Mouse (Mus musculus): Measurements from ENCODE around the gene Gkn2. TPM values are rescaled to one million over a fixed set of nuclear protein-coding genes. Genes with fewer than 3 reads are reported as not detected.

Gene Gkn2
- total RNA-seq (2014; rRNA removed) (0.34 TPM in 1 of 2 replicates, not detected in the other), polyA plus RNA-seq (2012; rRNA removed) (not detected in 2 replicates)

DNA sequence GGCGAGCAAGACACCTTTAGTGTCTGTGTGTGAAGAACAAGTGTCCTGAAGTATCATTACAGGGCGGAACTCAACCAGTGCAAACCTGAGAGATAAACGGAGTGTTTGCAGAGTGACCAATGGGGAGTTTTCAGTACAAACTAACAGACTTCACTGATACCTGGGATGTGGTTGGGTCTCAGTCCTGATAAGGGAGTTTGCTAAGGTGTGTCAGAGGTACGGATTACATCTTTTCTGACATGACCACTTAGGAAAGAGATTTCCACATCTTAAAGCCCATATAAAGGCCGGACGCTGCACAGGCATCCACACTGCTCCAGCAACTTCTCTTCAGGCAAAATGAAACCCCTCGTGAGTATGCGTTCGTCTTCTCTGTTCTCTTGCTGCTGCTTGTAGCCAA lies at the start of gene Gkn2:
Gene Gkn2 (plus strand): TSS at position 301 of the 400 bp plus-strand sequence.
- WGBS, result 71% methylated on average over 9 of the region's 9 CpGs
- no peaks in the 10 kb centered on the region for H3K4me1 ChIP-seq (ENCODE audit: control insufficient read depth, insufficient read depth, low read length)
- no peak for TF ChIP-seq POLR2A (IDR thresholded peaks at IDR 0.05; ENCODE audit: extremely low read depth, insufficient read depth, low read length)
- no peak for TF ChIP-seq CTCF (IDR thresholded peaks at IDR 0.05; ENCODE audit: low read depth, low read length)
- no peak for DNase-seq (ENCODE audit: extremely low read depth, low read depth, low spot score)
- no peaks in the 10 kb centered on the region for H3K79me2 ChIP-seq (ENCODE audit: control insufficient read depth, insufficient read depth, low read length)
- no peak within 1 kb of the TSS for H3K27ac ChIP-seq (replicated peaks; ENCODE audit: insufficient read depth, low read depth, low read length)
- H3K9ac ChIP-seq (ENCODE audit: low read depth, low read length), result no peak within 1 kb of the TSS
- H3K36me3 ChIP-seq (ENCODE audit: control insufficient read depth, insufficient read depth, low read length), result no peaks in the 10 kb centered on the region
- no peaks in the 10 kb centered on the region for H3K27me3 ChIP-seq (ENCODE audit: control insufficient read depth, insufficient read depth, low read length)
- no peak within 1 kb of the TSS for H3K4me3 ChIP-seq (ENCODE audit: insufficient read depth, low read depth, low read length)

DNA sequence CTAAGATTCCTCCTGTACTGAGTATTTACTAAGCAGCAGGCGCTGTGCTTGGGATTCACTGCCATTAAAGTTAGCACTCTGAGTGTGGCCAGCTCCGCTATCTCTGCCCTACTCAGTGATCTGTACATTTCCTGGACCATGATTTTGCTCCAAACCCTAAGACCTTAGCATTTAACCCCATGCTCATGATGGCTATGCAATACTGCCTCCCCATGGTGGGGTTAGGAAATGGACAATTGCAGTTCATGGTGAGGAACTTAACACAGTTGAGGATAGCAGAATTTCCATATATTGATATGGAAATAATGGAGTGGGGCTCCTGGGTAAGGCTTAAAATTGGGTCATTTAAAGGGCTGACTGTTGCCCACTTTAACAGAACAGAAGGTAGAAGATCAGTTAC lies 49.8 kb upstream of the Gkn2 start:
- WGBS, result 78% methylated on average over 2 of the region's 2 CpGs
- H3K9ac ChIP-seq (ENCODE audit: low read depth, low read length), result no peak overlapping the region
- peak; percentile 43 for DNase-seq (ENCODE audit: extremely low read depth, low read depth, low spot score)
- H3K4me1 ChIP-seq (ENCODE audit: control insufficient read depth, insufficient read depth, low read length), result no peaks in the 10 kb centered on the region
- peak; percentile 59 for TF ChIP-seq CTCF (IDR thresholded peaks at IDR 0.05; ENCODE audit: low read depth, low read length)
- TF ChIP-seq POLR2A (IDR thresholded peaks at IDR 0.05; ENCODE audit: extremely low read depth, insufficient read depth, low read length), result no peak
- no peak overlapping the region for H3K27ac ChIP-seq (replicated peaks; ENCODE audit: insufficient read depth, low read depth, low read length)
- H3K4me3 ChIP-seq (ENCODE audit: insufficient read depth, low read depth, low read length), result no peak overlapping the region
- H3K27me3 ChIP-seq (ENCODE audit: control insufficient read depth, insufficient read depth, low read length), result no peaks in the 10 kb centered on the region
- H3K79me2 ChIP-seq (ENCODE audit: control insufficient read depth, insufficient read depth, low read length), result no peaks in the 10 kb centered on the region
- no peaks in the 10 kb centered on the region for H3K36me3 ChIP-seq (ENCODE audit: control insufficient read depth, insufficient read depth, low read length)

DNA sequence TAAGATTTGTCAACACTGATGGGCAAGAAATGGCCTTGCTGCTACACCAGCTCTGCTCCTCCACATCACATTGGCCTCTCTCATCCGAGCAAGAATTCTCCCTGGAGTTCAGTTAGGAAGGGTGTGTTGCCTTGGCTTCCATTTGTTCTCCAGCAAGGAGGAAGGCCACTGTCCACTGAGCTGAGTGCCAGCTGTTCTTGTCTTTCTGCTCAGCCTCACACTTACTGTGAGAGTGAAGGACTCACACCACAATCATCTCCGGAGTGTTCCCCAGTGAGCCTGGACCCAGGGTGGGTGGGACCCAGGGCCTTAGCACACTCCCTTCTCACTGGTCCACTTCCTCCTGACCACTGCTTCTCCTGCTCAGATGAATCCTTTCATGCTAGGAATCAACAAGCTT lies 46.2 kb upstream of the Gkn2 start:
- TF ChIP-seq POLR2A (IDR thresholded peaks at IDR 0.05; ENCODE audit: extremely low read depth, insufficient read depth, low read length) (no peak), CTCF (IDR thresholded peaks at IDR 0.05; ENCODE audit: low read depth, low read length) (no peak)
- Histone ChIP-seq H3K9ac (ENCODE audit: low read depth, low read length) (no peak overlapping the region), H3K27ac (replicated peaks; ENCODE audit: insufficient read depth, low read depth, low read length) (no peak overlapping the region), H3K36me3 (ENCODE audit: control insufficient read depth, insufficient read depth, low read length) (no peaks in the 10 kb centered on the region), H3K27me3 (ENCODE audit: control insufficient read depth, insufficient read depth, low read length) (no peaks in the 10 kb centered on the region), H3K4me3 (ENCODE audit: insufficient read depth, low read depth, low read length) (no peak overlapping the region), H3K79me2 (ENCODE audit: control insufficient read depth, insufficient read depth, low read length) (no peaks in the 10 kb centered on the region), H3K4me1 (ENCODE audit: control insufficient read depth, insufficient read depth, low read length) (no peaks in the 10 kb centered on the region)
- 92% methylated on average over 2 of the region's 2 CpGs for WGBS
- DNase-seq (ENCODE audit: extremely low read depth, low read depth, low spot score), result no peak

DNA sequence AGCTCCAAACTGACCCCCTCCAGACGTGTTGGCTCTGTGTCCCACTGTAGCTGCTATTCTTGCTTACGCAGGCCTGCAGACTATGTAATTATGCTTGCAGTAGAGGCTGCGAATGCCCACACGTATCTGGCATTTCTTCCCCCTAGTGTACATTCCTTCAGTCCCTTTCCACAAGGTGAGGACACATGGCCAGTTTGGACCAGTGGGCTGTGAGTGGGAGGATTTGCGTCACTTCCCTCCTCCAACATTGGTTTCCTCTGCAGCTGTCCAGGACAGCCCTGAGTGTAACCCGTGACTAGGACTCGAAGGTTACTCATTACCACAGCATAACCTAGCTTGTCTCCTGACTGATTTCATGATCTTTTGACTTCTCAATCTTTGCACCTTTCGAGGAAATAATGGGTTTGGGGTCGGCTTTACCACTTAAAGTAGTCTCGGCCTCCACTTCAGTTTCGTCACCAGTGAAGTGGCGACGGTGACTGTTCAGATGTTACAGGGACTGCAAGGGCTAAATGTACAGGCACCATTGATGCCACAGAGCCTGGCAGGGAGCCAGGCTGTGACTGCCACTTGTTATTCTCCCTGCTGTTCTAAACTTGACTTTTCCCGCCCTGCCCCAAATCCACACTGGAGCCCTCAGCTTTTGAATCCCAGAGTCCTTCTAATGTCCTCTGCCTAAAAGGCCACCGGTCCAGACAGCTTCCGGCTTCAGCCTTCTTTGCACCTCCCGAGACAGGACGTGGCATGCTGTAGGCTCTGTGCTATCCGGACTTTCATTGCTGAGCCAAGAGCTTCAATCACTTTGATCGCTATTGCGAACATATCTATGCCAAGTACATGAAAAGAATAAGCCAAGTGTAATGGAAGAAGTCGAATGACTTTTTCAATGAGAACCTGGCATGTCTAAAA lies 44.6 kb upstream of the Gkn2 start:
- no peak overlapping the region for H3K27ac ChIP-seq (replicated peaks; ENCODE audit: insufficient read depth, low read depth, low read length)
- no peak for TF ChIP-seq POLR2A (IDR thresholded peaks at IDR 0.05; ENCODE audit: extremely low read depth, insufficient read depth, low read length)
- no peak for TF ChIP-seq CTCF (IDR thresholded peaks at IDR 0.05; ENCODE audit: low read depth, low read length)
- no peaks in the 10 kb centered on the region for H3K79me2 ChIP-seq (ENCODE audit: control insufficient read depth, insufficient read depth, low read length)
- H3K4me3 ChIP-seq (ENCODE audit: insufficient read depth, low read depth, low read length), result no peak overlapping the region
- DNase-seq (ENCODE audit: extremely low read depth, low read depth, low spot score), result peak; percentile 9
- H3K4me1 ChIP-seq (ENCODE audit: control insufficient read depth, insufficient read depth, low read length), result no peaks in the 10 kb centered on the region
- no peaks in the 10 kb centered on the region for H3K36me3 ChIP-seq (ENCODE audit: control insufficient read depth, insufficient read depth, low read length)
- WGBS, result 75% methylated on average over 22 of the region's 22 CpGs
- H3K27me3 ChIP-seq (ENCODE audit: control insufficient read depth, insufficient read depth, low read length), result no peaks in the 10 kb centered on the region
- H3K9ac ChIP-seq (ENCODE audit: low read depth, low read length), result no peak overlapping the region

DNA sequence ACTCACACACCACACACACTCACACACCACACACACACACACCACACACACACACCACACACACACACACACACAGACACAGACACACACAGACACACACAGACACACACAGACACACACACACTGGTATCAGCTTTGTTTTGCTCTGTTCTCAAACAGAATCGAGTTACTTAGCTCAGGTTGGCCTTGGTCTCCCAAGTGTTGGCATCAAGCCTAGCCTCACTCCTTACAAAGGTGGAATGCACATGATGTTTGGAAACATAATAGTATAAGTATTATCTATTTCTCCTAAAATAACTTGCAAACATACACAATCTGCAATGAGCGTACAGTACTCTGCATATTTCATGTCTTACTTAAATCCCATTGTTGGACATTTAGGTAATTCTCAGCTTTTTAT lies 40.8 kb upstream of the Gkn2 start:
- DNase-seq (ENCODE audit: extremely low read depth, low read depth, low spot score), result no peak
- 59% methylated on average over 2 of the region's 2 CpGs for WGBS
- no peak overlapping the region for H3K27ac ChIP-seq (replicated peaks; ENCODE audit: insufficient read depth, low read depth, low read length)
- H3K4me3 ChIP-seq (ENCODE audit: insufficient read depth, low read depth, low read length), result no peak overlapping the region
- H3K27me3 ChIP-seq (ENCODE audit: control insufficient read depth, insufficient read depth, low read length), result peaks cover 7% of the 10 kb centered on the region; the same call in 1 of the 2 replicates
- no peaks in the 10 kb centered on the region for H3K36me3 ChIP-seq (ENCODE audit: control insufficient read depth, insufficient read depth, low read length)
- no peak overlapping the region for H3K9ac ChIP-seq (ENCODE audit: low read depth, low read length)
- peaks cover 3% of the 10 kb centered on the region; the same call in 1 of the 2 replicates for H3K4me1 ChIP-seq (ENCODE audit: control insufficient read depth, insufficient read depth, low read length)
- no peaks in the 10 kb centered on the region for H3K79me2 ChIP-seq (ENCODE audit: control insufficient read depth, insufficient read depth, low read length)
- TF ChIP-seq POLR2A (IDR thresholded peaks at IDR 0.05; ENCODE audit: extremely low read depth, insufficient read depth, low read length) (no peak), CTCF (IDR thresholded peaks at IDR 0.05; ENCODE audit: low read depth, low read length) (no peak)
